Mouse (Mus musculus): ENCODE measurements around the gene Ipcef1. TPM values are rescaled to one million over a fixed set of nuclear protein-coding genes. Genes with fewer than 3 reads are reported as not detected.
"Not testable (repeated sequence)": the region's sequence is repeated elsewhere in the genome, so short reads cannot be mapped to it uniquely, and the experiment has no call there.

The Ipcef1 gene
- total and polyA plus RNA-seq, 2 experiments from 2014 or later: 0.11 TPM; not detected in 1

GRCm38 (mm10) chr10:7010543-7010942 lies 41.7 kb downstream of the Ipcef1 start:
- TF ChIP-seq CTCF (IDR thresholded peaks at IDR 0.05; ENCODE audit: low read depth) (no peak), EP300 (IDR thresholded peaks at IDR 0.05; ENCODE audit: low read depth) (no peak)
- Histone ChIP-seq H3K27ac (ENCODE audit: low read depth) (no peak overlapping the region), H3K4me3 (ENCODE audit: low read depth, low read length) (no peak overlapping the region), H3K4me2 (ENCODE audit: low read depth, low read length) (no peak overlapping the region), H3K36me3 (replicated peaks; ENCODE audit: control insufficient read depth, insufficient read depth, low read length) (no peaks in the 10 kb centered on the region), H3K9ac (replicated peaks; ENCODE audit: low read depth, low read length) (no peak overlapping the region), H3K27me3 (ENCODE audit: control insufficient read depth, insufficient read depth, low read length) (no peaks in the 10 kb centered on the region), H3K4me1 (ENCODE audit: control insufficient read depth, insufficient read depth) (no peaks in the 10 kb centered on the region), H3K9me3 (replicated peaks; ENCODE audit: control insufficient read depth, low read length) (no peaks in the 10 kb centered on the region)
- WGBS: 65% methylated on average over 8 of the region's 8 CpGs
- no peak for ATAC-seq (ENCODE audit: insufficient read depth, low read depth)
- no peak for DNase-seq (ENCODE audit: low spot score)

GRCm38 (mm10) chr10:7004980-7005538 lies 47.2 kb downstream of the Ipcef1 start:
- TF ChIP-seq EP300 (IDR thresholded peaks at IDR 0.05; ENCODE audit: low read depth) (no peak), CTCF (IDR thresholded peaks at IDR 0.05; ENCODE audit: low read depth) (no peak)
- Histone ChIP-seq H3K4me3 (ENCODE audit: low read depth, low read length) (no peak overlapping the region), H3K27me3 (ENCODE audit: control insufficient read depth, insufficient read depth, low read length) (no peaks in the 10 kb centered on the region), H3K27ac (ENCODE audit: low read depth) (no peak overlapping the region), H3K4me2 (ENCODE audit: low read depth, low read length) (no peak overlapping the region), H3K9ac (replicated peaks; ENCODE audit: low read depth, low read length) (no peak overlapping the region), H3K9me3 (replicated peaks; ENCODE audit: control insufficient read depth, low read length) (no peaks in the 10 kb centered on the region), H3K36me3 (replicated peaks; ENCODE audit: control insufficient read depth, insufficient read depth, low read length) (no peaks in the 10 kb centered on the region), H3K4me1 (ENCODE audit: control insufficient read depth, insufficient read depth) (no peaks in the 10 kb centered on the region)
- DNase-seq (ENCODE audit: low spot score): no peak
- ATAC-seq (ENCODE audit: insufficient read depth, low read depth): no peak
- 53% methylated on average over 5 of the region's 5 CpGs for WGBS

- not testable (repeated sequence) for H3K27ac ChIP-seq (ENCODE audit: low read depth); ATAC-seq (ENCODE audit: insufficient read depth, low read depth); H3K36me3 ChIP-seq (replicated peaks; ENCODE audit: control insufficient read depth, insufficient read depth, low read length); H3K27me3 ChIP-seq (ENCODE audit: control insufficient read depth, insufficient read depth, low read length); H3K9ac ChIP-seq (replicated peaks; ENCODE audit: low read depth, low read length); H3K4me2 ChIP-seq (ENCODE audit: low read depth, low read length); H3K4me1 ChIP-seq (ENCODE audit: control insufficient read depth, insufficient read depth); H3K9me3 ChIP-seq (replicated peaks; ENCODE audit: control insufficient read depth, low read length); DNase-seq (ENCODE audit: low spot score); H3K4me3 ChIP-seq (ENCODE audit: low read depth, low read length)
Measured at GRCm38 (mm10) chr10:7003898-7004297, 48.4 kb downstream of the Ipcef1 start.

GRCm38 (mm10) chr10:6999355-6999754 lies 52.9 kb downstream of the Ipcef1 start:
- H3K9me3 ChIP-seq (replicated peaks; ENCODE audit: control insufficient read depth, low read length): no peaks in the 10 kb centered on the region
- H3K27ac ChIP-seq (ENCODE audit: low read depth): no peak overlapping the region
- no peaks in the 10 kb centered on the region for H3K4me1 ChIP-seq (ENCODE audit: control insufficient read depth, insufficient read depth)
- H3K9ac ChIP-seq (replicated peaks; ENCODE audit: low read depth, low read length): no peak overlapping the region
- no peak for TF ChIP-seq CTCF (IDR thresholded peaks at IDR 0.05; ENCODE audit: low read depth)
- no peak for TF ChIP-seq EP300 (IDR thresholded peaks at IDR 0.05; ENCODE audit: low read depth)
- H3K36me3 ChIP-seq (replicated peaks; ENCODE audit: control insufficient read depth, insufficient read depth, low read length): no peaks in the 10 kb centered on the region
- ATAC-seq (ENCODE audit: insufficient read depth, low read depth): no peak
- no peak for DNase-seq (ENCODE audit: low spot score)
- no peaks in the 10 kb centered on the region for H3K27me3 ChIP-seq (ENCODE audit: control insufficient read depth, insufficient read depth, low read length)
- 79% methylated on average over 3 of the region's 3 CpGs for WGBS
- no peak overlapping the region for H3K4me2 ChIP-seq (ENCODE audit: low read depth, low read length)
- H3K4me3 ChIP-seq (ENCODE audit: low read depth, low read length): no peak overlapping the region

DNA sequence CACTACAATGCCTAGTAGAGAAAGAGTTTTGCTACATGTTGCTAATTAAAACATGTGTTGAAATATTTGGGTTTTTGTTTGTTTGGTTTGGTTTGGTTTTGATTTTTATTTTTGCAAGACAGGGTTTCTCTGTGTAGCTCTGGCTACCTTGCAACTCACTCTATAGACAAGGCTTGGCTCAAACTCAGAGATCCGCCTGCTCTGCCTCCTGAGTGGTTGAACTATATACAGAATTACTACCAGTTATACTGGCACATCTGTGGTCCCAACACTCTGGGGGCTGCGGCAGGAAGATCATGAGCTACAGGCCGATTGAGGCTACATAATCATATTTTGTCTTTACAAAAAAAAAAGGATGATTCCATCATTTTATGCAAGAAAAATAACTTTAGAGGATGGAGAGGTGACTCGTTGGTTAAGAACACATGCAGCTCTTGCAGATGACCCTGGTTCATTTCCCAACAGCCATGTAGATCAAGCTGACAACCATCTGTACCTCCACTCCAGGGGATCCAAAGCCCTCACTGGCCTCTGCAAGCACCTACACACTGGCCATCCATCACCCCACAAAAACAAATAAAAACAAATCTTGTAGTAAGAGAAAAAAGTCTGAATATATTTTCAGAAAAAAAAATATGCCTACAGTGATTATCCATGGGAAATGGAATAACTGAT lies 53.6 kb downstream of the Ipcef1 start:
- WGBS: 82% methylated on average over 4 of the region's 4 CpGs
- Histone ChIP-seq H3K9ac (replicated peaks; ENCODE audit: low read depth, low read length) (no peak overlapping the region), H3K4me1 (ENCODE audit: control insufficient read depth, insufficient read depth) (no peaks in the 10 kb centered on the region), H3K9me3 (replicated peaks; ENCODE audit: control insufficient read depth, low read length) (no peaks in the 10 kb centered on the region), H3K4me3 (ENCODE audit: low read depth, low read length) (no peak overlapping the region), H3K27ac (ENCODE audit: low read depth) (no peak overlapping the region), H3K4me2 (ENCODE audit: low read depth, low read length) (no peak overlapping the region), H3K27me3 (ENCODE audit: control insufficient read depth, insufficient read depth, low read length) (no peaks in the 10 kb centered on the region), H3K36me3 (replicated peaks; ENCODE audit: control insufficient read depth, insufficient read depth, low read length) (no peaks in the 10 kb centered on the region)
- no peak for TF ChIP-seq EP300 (IDR thresholded peaks at IDR 0.05; ENCODE audit: low read depth)
- TF ChIP-seq CTCF (IDR thresholded peaks at IDR 0.05; ENCODE audit: low read depth): no peak
- DNase-seq (ENCODE audit: low spot score): no peak
- ATAC-seq (ENCODE audit: insufficient read depth, low read depth): no peak

GRCm38 (mm10) chr10:6996895-6997294 lies 55.4 kb downstream of the Ipcef1 start:
- Histone ChIP-seq H3K27me3 (ENCODE audit: control insufficient read depth, insufficient read depth, low read length) (no peaks in the 10 kb centered on the region), H3K36me3 (replicated peaks; ENCODE audit: control insufficient read depth, insufficient read depth, low read length) (no peaks in the 10 kb centered on the region), H3K9me3 (replicated peaks; ENCODE audit: control insufficient read depth, low read length) (no peaks in the 10 kb centered on the region), H3K4me3 (ENCODE audit: low read depth, low read length) (no peak overlapping the region), H3K4me1 (ENCODE audit: control insufficient read depth, insufficient read depth) (no peaks in the 10 kb centered on the region), H3K27ac (ENCODE audit: low read depth) (no peak overlapping the region), H3K9ac (replicated peaks; ENCODE audit: low read depth, low read length) (no peak overlapping the region), H3K4me2 (ENCODE audit: low read depth, low read length) (no peak overlapping the region)
- TF ChIP-seq CTCF (IDR thresholded peaks at IDR 0.05; ENCODE audit: low read depth): no peak
- TF ChIP-seq EP300 (IDR thresholded peaks at IDR 0.05; ENCODE audit: low read depth): no peak
- DNase-seq (ENCODE audit: low spot score) (no peak), ATAC-seq (ENCODE audit: insufficient read depth, low read depth) (no peak)
- WGBS: 60% methylated on average over 3 of the region's 3 CpGs
